Mouse (Mus musculus) heart, postnatal 10 days (tissue): ENCODE results near the gene Eepd1. TPM values are rescaled to one million over a fixed set of nuclear protein-coding genes. Genes with fewer than 3 reads are reported as not detected.

Source experiments
- DNase-seq, 2 experiments: peaks; one replicate each; pipeline ENCODE4 v3.0.0; 2021
- intact Hi-C: fragments of 180-260 bp; cut with DNase I; formaldehyde crosslinking; loops from one replicate; pipeline ENCODE4 v1.15.1; 2025
- total RNA-seq, 2 experiments: library from RNA; stranded (reverse); gene quantifications; 2 replicates each; pipeline ENCODE4 v1.2.3; 2021

Eepd1 gene
- total RNA-seq, 2 experiments from 2014 or later: 21.3 to 27.3 TPM

GRCm38 (mm10) chr9:25527359-25528038 lies 46.2 kb downstream of the Eepd1 start:
- intact Hi-C loops: no loop called here
- no peak for DNase-seq

DNA sequence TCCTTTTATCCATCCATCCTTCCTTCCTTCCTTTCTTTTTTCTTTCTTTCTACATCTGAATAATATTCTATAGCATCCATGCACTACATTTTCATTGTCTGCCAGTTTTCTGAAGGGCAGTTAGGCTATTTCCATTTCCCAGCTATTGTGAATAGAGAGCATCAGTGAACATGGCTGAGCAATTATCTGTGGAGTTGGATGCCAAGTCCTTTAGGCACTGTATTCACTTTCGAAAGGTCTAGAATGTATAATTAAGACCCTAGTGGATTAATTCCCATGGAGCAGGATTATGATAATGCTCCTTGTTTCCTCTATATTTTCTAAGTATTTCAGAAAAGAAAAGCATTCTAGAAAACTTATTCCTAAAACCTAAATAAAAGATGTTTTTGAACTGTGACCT lies 50.3 kb downstream of the Eepd1 start:
- no peak for DNase-seq
- intact Hi-C loops: no loop called here

- no peak for DNase-seq
- intact Hi-C loops: no loop called here
Measured at GRCm38 (mm10) chr9:25532105-25532504, 50.8 kb downstream of the Eepd1 start.

GRCm38 (mm10) chr9:25535487-25535886 lies 54.1 kb downstream of the Eepd1 start:
- no peak for DNase-seq
- intact Hi-C loops: no loop called here

- intact Hi-C loops: no loop called here
- DNase-seq: no peak
Measured at GRCm38 (mm10) chr9:25539461-25539860, 58.1 kb downstream of the Eepd1 start.

DNA sequence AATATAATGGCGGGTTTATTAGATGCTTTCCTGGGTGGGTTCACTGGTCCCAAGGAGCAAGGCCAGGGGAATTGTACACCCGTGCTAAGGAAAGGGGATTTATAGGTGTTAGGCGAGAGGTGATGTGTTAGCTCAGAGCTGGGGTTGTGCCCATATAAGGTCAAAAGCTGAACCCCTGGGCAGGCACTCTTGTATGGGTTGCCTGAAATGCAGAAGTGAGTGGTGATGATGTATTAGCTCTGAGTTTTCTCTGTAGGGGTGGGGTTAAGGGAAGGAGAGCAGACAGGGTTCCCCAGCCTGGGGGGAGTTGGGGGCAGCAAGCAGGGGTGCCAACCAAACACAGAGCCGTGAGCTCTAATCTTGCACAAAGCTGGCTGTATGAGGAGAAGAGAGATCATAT lies 60.0 kb downstream of the Eepd1 start:
- intact Hi-C loops: no loop called here
- DNase-seq: no peak

DNA sequence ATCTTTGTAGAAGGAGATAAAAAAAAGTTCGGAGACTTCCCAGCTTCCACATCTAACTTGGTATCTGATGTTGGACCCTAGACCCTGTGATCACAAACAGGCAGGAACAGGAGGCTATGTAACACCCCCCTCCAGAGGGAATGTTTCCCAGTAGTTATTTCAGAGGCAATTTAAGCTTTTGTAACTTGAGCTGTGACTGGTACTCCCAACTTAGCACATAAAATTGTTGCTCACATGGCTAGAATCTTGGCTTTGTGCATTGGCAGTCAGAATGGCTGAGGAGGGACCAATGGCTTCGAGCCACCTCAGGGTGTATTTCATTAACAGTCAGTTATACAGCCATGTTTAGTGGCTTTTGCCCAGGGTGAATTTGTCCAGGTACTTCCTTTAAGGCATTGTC lies 63.9 kb downstream of the Eepd1 start:
- intact Hi-C loops: no loop called here
- DNase-seq: peak; percentile 52 to 67

DNA sequence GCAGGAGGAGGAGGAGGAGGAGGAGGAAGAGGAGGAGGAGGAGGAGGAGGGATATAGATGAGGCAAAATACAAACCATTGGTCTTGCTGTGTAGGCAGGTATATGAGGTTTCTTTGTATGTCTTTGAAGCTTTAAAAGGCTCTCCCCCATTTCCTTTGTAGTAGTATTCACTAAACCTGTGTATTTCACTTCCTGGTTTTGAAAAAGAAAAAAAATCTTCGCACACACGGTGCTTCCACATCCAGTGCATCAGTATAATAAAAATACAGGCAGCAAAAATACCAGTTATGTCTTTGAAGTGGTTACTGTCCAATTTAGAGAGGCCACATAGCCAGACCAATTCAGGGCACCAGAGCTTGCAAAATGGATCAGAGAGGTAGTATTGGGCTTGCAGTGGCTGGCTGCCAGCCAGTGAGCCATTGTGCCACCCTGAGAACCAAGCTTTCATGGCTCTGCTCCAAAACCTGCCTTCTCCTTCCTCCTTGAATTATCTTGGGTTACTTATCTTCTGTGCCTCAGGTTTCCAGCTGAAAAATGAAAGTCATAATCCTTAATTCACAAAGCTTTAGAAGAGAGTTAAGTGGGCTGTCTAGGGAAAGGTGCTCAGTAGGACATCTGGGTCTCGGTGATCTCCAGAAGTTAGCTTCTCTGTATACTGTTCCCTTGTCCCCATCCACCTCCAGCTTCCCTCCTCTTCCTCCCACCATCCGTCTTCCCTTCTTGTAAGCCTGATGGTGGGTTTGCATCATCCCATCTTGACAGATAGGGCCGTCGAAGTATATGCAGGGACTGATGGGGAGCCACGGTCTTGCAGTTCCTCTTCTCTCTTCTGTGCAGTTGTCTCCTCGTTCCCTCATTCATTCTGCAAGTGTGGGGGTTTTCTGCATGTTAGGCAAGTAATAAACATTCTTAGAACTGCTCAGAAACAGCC lies 68.0 kb downstream of the Eepd1 start:
- no peak for DNase-seq
- intact Hi-C loops: no loop called here

DNA sequence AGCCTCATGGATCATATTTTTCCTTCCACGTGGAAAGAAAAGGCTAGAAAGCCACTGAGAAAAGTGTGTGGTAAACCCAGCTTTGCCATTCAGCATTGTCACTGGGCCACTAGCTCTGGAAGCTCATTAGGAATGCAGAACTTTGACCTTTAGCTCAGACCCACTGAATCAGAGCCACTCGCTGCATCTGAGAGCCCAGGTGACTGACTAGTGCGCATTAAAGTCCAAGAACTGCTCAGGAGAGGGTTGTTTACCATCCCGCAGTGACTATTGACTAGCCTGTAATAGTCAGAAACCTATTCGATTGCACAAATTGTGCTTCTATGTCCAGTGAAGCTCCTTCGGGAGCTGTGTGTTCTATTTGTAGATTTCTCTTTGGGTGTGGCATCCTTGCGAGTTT lies 68.8 kb downstream of the Eepd1 start:
- intact Hi-C loops: no loop called here

DNA sequence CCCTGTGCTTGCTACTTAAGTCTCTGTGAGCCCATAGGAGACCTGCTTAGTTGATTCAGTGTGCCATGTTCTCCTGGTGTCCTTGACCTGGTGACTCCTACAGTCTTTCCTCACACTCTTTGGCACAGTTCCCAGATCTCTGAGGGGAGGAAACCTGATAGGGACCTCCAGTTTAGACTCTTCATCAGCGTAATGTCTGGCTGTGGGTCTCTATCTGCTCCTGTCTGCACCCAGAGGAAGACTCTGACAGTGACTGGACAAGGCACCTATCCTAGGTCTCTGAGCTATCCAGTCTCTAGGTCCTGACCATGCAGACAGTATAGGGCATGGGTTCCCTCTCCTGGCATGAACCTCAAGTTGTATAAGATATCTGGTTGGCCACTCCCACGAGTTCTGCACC lies 71.2 kb downstream of the Eepd1 start:
- intact Hi-C loops: no loop called here
- no peak for DNase-seq

More for the DNA sequence above, 68.8 kb downstream of the Eepd1 start:
- DNase-seq: no peak

DNA sequence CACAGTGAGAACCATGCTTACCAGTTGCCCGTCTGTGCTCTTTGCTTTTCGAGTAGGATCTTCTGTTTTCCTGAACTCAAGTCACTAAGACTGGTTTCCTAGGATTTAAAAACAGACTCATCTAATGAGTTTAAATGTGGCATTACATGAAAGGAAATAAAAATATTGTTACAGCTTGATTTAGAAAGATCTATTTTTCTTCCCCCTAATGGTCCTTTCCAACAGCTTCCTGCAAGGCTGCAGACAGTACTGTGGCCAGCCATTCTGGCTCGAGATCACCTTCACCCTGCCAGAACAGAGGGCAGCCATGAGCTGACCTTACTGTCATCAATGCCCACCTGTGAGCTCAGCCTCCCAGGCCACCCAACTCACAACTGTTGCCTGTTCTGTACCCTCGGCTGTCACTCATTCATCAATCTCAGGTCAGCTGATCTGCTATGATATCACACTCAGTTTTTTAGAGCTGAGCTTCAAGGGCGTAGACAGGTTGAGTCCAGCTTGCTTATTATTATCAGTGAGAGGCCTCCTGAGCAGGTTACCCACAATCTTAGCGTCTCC lies 73.0 kb downstream of the Eepd1 start:
- DNase-seq: peak; percentile 43 to 46
- intact Hi-C loops: no loop called here

- intact Hi-C loops: no loop called here
- no peak for DNase-seq
Measured at GRCm38 (mm10) chr9:25555261-25555660, 73.9 kb downstream of the Eepd1 start.

- no peak for DNase-seq
- intact Hi-C loops: loop anchor here (2.0 kb wide), 1 partner anchor 71 kb away; no protein-coding TSS in a partner anchor
Measured at GRCm38 (mm10) chr9:25556008-25556407, 74.7 kb downstream of the Eepd1 start.

GRCm38 (mm10) chr9:25557378-25557777 lies 76.0 kb downstream of the Eepd1 start:
- no peak for DNase-seq
- intact Hi-C loops: loop anchor here (2.0 kb wide), 1 partner anchor 73 kb away; no protein-coding TSS in a partner anchor

DNA sequence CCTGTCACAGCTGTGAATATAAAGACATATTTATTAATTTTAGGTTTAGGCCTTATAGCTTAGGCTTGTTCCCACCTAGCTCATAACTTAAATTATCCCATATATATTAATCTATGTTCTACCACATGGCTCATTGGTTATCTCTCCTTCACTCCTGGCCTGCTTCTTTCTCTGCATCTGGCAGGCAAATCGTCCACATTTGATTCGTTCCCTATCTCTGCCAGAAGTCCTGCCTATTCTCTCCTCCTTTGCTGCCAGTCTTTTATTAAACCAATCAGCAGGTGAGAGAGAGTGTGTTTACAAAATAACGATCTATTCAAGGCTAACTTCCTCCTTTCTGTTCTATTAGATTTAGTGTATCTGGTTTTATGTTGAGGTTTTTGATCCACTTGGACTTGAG lies 77.5 kb downstream of the Eepd1 start:
- no peak for DNase-seq
- intact Hi-C loops: no loop called here

DNA sequence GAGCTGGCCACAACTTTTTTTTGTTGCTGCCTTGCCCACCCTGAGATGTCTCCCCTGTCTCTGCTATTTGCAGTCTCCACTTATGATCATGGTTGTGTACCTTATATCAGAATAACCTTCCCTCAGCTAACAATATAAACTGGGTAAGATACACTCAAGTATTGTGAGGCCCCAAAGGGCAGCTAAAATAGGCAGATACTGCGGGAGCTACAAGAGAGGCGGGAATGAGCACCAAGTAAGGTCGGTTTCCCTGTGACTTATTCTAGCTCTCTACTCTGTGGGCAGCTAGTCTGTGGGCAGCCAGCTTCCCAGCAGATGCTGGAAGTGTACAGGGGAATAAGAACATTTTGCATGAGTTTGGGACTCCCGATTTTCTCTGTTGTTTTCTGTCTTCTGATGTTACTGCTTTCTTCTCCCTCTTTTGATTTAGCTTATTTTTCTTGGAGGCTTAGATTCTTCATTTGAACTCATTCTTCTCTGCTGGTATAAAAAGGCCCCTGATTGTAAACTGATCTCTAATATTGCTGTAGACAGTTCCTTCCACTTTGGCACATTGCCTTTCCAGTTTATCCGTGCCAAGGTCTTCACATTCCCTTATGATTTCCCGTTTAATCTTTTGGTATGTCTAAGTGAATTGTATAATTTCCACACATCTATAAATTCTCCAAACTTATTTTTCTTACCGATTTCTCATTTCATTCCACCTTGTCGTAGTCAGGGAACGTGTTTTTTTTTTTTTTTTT lies 78.8 kb downstream of the Eepd1 start:
- no peak for DNase-seq
- intact Hi-C loops: no loop called here

DNA sequence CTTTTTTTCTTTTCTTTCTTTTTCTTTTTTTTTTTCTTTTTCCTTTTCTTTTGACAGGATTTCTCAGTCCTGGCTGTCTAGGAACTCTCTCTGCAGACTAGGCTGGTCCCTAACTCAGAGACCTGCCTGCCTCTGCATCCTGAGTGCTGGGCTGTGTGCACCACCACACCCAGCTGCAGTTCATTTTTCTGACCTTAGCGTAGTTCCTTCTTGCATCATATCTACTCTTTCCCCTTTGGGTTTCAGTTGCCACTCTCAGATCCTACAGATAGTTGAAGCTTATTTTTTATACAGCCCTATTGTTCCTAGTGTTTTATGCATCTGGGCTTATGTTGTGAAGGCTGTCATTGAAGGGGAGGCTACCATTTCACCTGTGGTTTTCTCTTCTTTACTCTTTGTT lies 79.8 kb downstream of the Eepd1 start:
- intact Hi-C loops: no loop called here
- DNase-seq: no peak

GRCm38 (mm10) chr9:25563806-25564205 lies 82.5 kb downstream of the Eepd1 start:
- intact Hi-C loops: no loop called here
- no peak for DNase-seq

GRCm38 (mm10) chr9:25567071-25567470 lies 85.7 kb downstream of the Eepd1 start:
- no peak for DNase-seq
- intact Hi-C loops: no loop called here

DNA sequence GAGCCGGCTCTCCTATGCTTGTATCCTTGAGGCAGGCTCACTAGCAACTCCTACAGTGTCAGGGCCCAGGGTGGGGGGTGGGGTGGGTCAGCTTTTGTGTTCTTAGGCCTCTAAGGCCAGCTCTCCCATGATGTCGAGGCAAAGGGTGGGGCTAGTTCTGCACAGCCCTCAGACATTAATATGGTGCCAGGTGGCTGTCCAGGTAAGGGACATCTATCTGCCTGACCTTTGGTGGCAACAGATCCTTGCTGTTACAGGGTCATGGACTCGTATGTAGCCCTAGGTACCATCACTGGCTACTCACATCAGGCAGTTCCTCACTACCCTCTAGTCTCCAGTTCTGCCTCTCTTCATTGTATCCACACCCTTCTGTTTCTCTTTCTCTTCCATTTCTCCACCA lies 87.4 kb downstream of the Eepd1 start:
- no peak for DNase-seq
- intact Hi-C loops: no loop called here

- no peak for DNase-seq
- intact Hi-C loops: loop anchor here (5.0 kb wide), 1 partner anchor 88 kb away; the partner anchor contains the start of gene Eepd1
Measured at GRCm38 (mm10) chr9:25570011-25570410, 88.7 kb downstream of the Eepd1 start.
